Mouse (Mus musculus): ENCODE data around the gene Tas2r135.

DNA sequence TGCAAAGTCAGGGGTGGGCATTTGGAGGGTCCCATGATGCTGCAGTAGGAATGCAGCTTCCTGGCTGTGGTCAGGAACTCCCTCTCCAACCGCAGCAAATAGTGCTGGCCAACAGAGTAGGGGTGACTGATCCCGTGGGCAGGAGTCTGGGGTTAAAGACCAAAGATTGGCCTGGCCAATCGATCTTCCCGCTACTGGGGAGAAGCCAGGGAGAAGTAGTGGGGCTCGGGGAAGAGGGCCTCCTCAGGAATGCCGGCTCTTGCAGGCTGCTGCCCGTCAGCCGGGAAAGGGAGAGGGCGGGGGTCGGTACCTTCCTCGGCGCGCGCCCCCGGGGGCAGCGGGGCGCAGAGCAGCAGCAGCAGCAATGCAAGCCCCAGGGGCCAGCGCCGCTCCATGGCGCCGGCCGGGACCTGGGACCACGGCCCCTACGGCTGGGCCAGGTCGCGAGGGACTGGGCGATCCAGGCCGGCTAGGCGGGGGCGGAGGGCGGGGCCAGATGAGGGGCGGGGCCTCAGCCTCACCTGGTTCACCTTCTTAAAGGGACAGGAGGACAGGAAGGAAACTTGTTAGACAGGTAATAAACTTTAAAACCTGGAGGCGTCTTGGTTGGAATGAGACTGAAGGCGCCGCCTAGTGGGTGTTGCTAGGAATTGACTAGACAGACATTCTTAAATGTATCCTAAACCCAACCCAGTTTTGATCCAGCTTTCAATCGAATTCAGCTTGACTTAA is 32.3 kb upstream of the Tas2r135 start, which contains the start of gene Epha1:
- TF ChIP-seq CTCF (IDR thresholded peaks at IDR 0.05; ENCODE audit: low read depth): peak; percentile 49
- peak; percentile 28; the same call in 1 of the 2 replicates for TF ChIP-seq EP300 (IDR thresholded peaks at IDR 0.05; ENCODE audit: low read depth)

Measured in liver, postnatal 0 days (tissue).